Mouse (Mus musculus): ENCODE data around the gene Ptpra. TPM values are rescaled to one million over a fixed set of nuclear protein-coding genes. Genes with fewer than 3 reads are reported as not detected.

The Ptpra gene
- total and polyA plus RNA-seq, 3 experiments = 38.5 to 73.3 (median 40.4) TPM

DNA sequence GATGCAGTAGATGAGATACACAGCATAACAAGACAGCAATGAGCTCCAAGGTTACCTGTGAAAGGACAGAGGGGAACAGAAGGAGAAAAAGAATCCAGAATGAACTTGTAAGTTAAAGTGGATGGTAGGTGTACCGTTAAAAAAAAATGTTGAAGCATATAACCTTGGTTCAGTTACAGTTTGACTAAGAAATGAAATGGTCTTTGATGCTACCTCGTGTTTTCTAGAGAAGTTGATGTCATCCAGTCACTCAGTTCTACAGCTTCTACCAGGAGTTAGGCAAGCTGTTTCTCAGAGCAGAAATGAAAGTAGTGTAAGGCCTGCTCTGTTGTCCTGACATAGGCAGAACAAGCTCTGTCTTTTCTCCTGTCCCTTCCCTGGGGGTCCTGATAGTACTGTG, 79.2 kb downstream of the Ptpra start:
- peak; percentile 41 for DNase-seq (ENCODE audit: extremely low read depth)
- dilution Hi-C loops (cut with MboI; ENCODE audit: extremely low pct_ligation_motif_present, extremely low pct_unique_long_range_greater_than_20kb, low sequenced_read_pairs) (no loop called here), in situ Hi-C loops (cut with MboI; ENCODE audit: low pct_ligation_motif_present, low pct_unique_long_range_greater_than_20kb, low sequenced_read_pairs) (no loop called here)
- Histone ChIP-seq H3K4me2 (ENCODE audit: insufficient read depth, low read depth, poor library complexity, severe bottlenecking) (0 out of 2 replicates have a peak overlapping the region, but pooled peaks have one; percentile 72), H3K36me3 (replicated peaks in 1 of 2; ENCODE audit: control insufficient read depth in 1 of 2, insufficient read depth in 1 of 2, low read length in 1 of 2) (peaks cover 12 to 58% of the 10 kb centered on the region in 2 experiments), H3K27ac (ENCODE audit: insufficient read depth, low read depth) (peak overlapping the region; percentile 38), H3K9me3 (replicated peaks; ENCODE audit: low read length) (no peaks in the 10 kb centered on the region), H3K4me1 (ENCODE audit: control insufficient read depth in 1 of 2, insufficient read depth in 2 of 2) (peaks cover 18 to 54% of the 10 kb centered on the region in 2 experiments), H3K9ac (ENCODE audit: insufficient read depth, low read depth) (no peak overlapping the region), H3K79me2 (replicated peaks; ENCODE audit: control insufficient read depth, extremely low read depth, insufficient read depth, poor library complexity, severe bottlenecking) (no peaks in the 10 kb centered on the region), H3K27me3 (replicated peaks) (no peaks in the 10 kb centered on the region), H3K4me3 (replicated peaks in 1 of 3; ENCODE audit: low read depth in 2 of 3, low read length in 2 of 3, poor library complexity in 1 of 3) (no peak overlapping the region)
- TF ChIP-seq E2F4 (IDR thresholded peaks at IDR 0.05; ENCODE audit: insufficient replicate concordance, low read depth, low read length) = no peak
- no peak for TF ChIP-seq ETS1 (conservative IDR thresholded peaks at IDR 0.05; ENCODE audit: low read depth, low read length)
- peak; percentile 26; the same call in 1 of the 2 replicates for TF ChIP-seq IRF4 (IDR thresholded peaks at IDR 0.05; ENCODE audit: low read depth, low read length)
- TF ChIP-seq MAFK (IDR thresholded peaks at IDR 0.05; ENCODE audit: insufficient replicate concordance, low read length) = no peak
- no peak for TF ChIP-seq ELF1 (IDR thresholded peaks at IDR 0.05; ENCODE audit: low read depth, low read length)
- no peak for TF ChIP-seq HCFC1 (IDR thresholded peaks at IDR 0.05; ENCODE audit: low read depth, low read length)
- no peak for TF ChIP-seq TBP (conservative IDR thresholded peaks at IDR 0.05; ENCODE audit: low read depth, low read length)
- TF ChIP-seq EP300 (IDR thresholded peaks at IDR 0.05; ENCODE audit: low read length) = peak; percentile 50; the same call in 1 of the 2 replicates
- no peak for TF ChIP-seq MEF2A (IDR thresholded peaks at IDR 0.05; ENCODE audit: borderline replicate concordance, low read depth, low read length)
- no peak for TF ChIP-seq MYC (IDR thresholded peaks at IDR 0.05; ENCODE audit: low read depth, low read length)
- TF ChIP-seq JUN (IDR thresholded peaks at IDR 0.05; ENCODE audit: insufficient read depth, low read depth, low read length) = peak; percentile 53; the same call in 1 of the 2 replicates
- TF ChIP-seq USF2 (conservative IDR thresholded peaks at IDR 0.05; ENCODE audit: low read depth, low read length) = no peak
- TF ChIP-seq MAZ (IDR thresholded peaks at IDR 0.05; ENCODE audit: low read depth, low read length) = no peak
- no peak for TF ChIP-seq CTCF (conservative IDR thresholded peaks at IDR 0.05 in 1 of 2, IDR thresholded peaks at IDR 0.05 in 1 of 2; ENCODE audit: low read depth in 2 of 2, low read length in 2 of 2)
- TF ChIP-seq RAD21 (IDR thresholded peaks at IDR 0.05; ENCODE audit: low read depth, low read length) = no peak
- peak; percentile 72 for TF ChIP-seq ZNF384 (IDR thresholded peaks at IDR 0.05; ENCODE audit: low read depth, low read length)
- TF ChIP-seq SMC3 (IDR thresholded peaks at IDR 0.05; ENCODE audit: low read depth, low read length) = no peak
- TF ChIP-seq NELFE (IDR thresholded peaks at IDR 0.05; ENCODE audit: low read depth, low read length) = no peak
- TF ChIP-seq POLR2AphosphoS2 (IDR thresholded peaks at IDR 0.05; ENCODE audit: low read depth, low read length) = no peak
- TF ChIP-seq JUND (conservative IDR thresholded peaks at IDR 0.05; ENCODE audit: low read depth, low read length) = peak; percentile 58

DNA sequence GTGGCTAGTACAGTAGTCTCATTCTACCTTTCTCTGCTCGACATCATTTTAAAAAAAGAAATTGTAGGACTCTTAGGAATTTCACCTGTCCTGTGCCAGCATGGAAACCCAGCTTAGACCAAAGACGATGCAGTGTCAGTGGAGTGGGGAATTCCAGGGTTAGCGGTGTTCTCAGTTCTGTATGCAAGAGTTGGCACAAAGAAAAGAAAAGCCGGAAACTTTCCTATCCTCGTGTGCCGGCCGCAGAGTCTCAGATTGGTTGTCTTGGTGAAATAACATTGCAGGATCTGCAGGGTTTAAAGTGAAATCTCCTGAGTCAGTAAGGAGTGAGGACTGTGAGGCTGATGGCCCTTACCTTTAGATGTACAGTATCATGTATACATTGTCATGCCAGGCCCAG, 79.8 kb downstream of the Ptpra start:
- H3K4me2 ChIP-seq (ENCODE audit: insufficient read depth, low read depth, poor library complexity, severe bottlenecking) = peak overlapping the region; percentile 72
- peaks cover 10 to 53% of the 10 kb centered on the region in 2 experiments for H3K36me3 ChIP-seq (replicated peaks in 1 of 2; ENCODE audit: control insufficient read depth in 1 of 2, insufficient read depth in 1 of 2, low read length in 1 of 2)
- peak; percentile 64 for TF ChIP-seq BHLHE40 (IDR thresholded peaks at IDR 0.05; ENCODE audit: low read depth, low read length)
- 0 out of 2 replicates have a peak, but pooled peaks have one; percentile 33 for TF ChIP-seq MAFK (IDR thresholded peaks at IDR 0.05; ENCODE audit: insufficient replicate concordance, low read length)
- no peak for TF ChIP-seq KAT2A (IDR thresholded peaks at IDR 0.05; ENCODE audit: insufficient replicate concordance, low read length)
- no peak for TF ChIP-seq SMC3 (IDR thresholded peaks at IDR 0.05; ENCODE audit: low read depth, low read length)
- peak; percentile 18; the same call in 1 of the 2 replicates for TF ChIP-seq MXI1 (IDR thresholded peaks at IDR 0.05; ENCODE audit: low read depth, low read length)
- TF ChIP-seq POLR2A (IDR thresholded peaks at IDR 0.05; ENCODE audit: low read depth, low read length) = no peak
- TF ChIP-seq MYC (IDR thresholded peaks at IDR 0.05; ENCODE audit: low read depth, low read length) = peak; percentile 55; the same call in 1 of the 2 replicates
- no peak for TF ChIP-seq TBP (conservative IDR thresholded peaks at IDR 0.05; ENCODE audit: low read depth, low read length)
- TF ChIP-seq MEF2A (IDR thresholded peaks at IDR 0.05; ENCODE audit: borderline replicate concordance, low read depth, low read length) = 0 out of 2 replicates have a peak, but pooled peaks have one; percentile 28
- TF ChIP-seq ETS1 (conservative IDR thresholded peaks at IDR 0.05; ENCODE audit: low read depth, low read length) = peak; percentile 47
- TF ChIP-seq JUND (conservative IDR thresholded peaks at IDR 0.05; ENCODE audit: low read depth, low read length) = no peak
- no peak for TF ChIP-seq PAX5 (IDR thresholded peaks at IDR 0.05; ENCODE audit: low read length)
- no peak for TF ChIP-seq CHD1 (IDR thresholded peaks at IDR 0.05; ENCODE audit: low read depth, low read length)
- TF ChIP-seq EP300 (IDR thresholded peaks at IDR 0.05; ENCODE audit: low read length) = peak; percentile 63
- TF ChIP-seq RAD21 (IDR thresholded peaks at IDR 0.05; ENCODE audit: low read depth, low read length) = no peak
- TF ChIP-seq CTCF (conservative IDR thresholded peaks at IDR 0.05 in 1 of 2, IDR thresholded peaks at IDR 0.05 in 1 of 2; ENCODE audit: low read depth in 2 of 2, low read length in 2 of 2) = no peak
- peak; percentile 65; the same call in 1 of the 2 replicates for TF ChIP-seq IRF4 (IDR thresholded peaks at IDR 0.05; ENCODE audit: low read depth, low read length)
- no peak for TF ChIP-seq NELFE (IDR thresholded peaks at IDR 0.05; ENCODE audit: low read depth, low read length)
- TF ChIP-seq MAX (IDR thresholded peaks at IDR 0.05; ENCODE audit: low read length) = peak; percentile 43; the same call in 1 of the 2 replicates
- no peak for TF ChIP-seq UBTF (IDR thresholded peaks at IDR 0.05; ENCODE audit: low read depth, low read length)
- TF ChIP-seq ZC3H11A (IDR thresholded peaks at IDR 0.05; ENCODE audit: low read depth, low read length) = no peak
- TF ChIP-seq ZKSCAN1 (IDR thresholded peaks at IDR 0.05; ENCODE audit: borderline replicate concordance, low read depth, low read length) = no peak

More for the DNA sequence above, 79.8 kb downstream of the Ptpra start:
- Histone ChIP-seq H3K9me3 (replicated peaks; ENCODE audit: low read length) (no peaks in the 10 kb centered on the region), H3K4me3 (replicated peaks in 1 of 3; ENCODE audit: low read depth in 2 of 3, low read length in 2 of 3, poor library complexity in 1 of 3) (no peak overlapping the region), H3K9ac (ENCODE audit: insufficient read depth, low read depth) (peak overlapping the region; percentile 40), H3K4me1 (ENCODE audit: control insufficient read depth in 1 of 2, insufficient read depth in 2 of 2) (peaks cover 18 to 60% of the 10 kb centered on the region in 2 experiments), H3K27ac (ENCODE audit: insufficient read depth, low read depth) (peak overlapping the region; percentile 38), H3K79me2 (replicated peaks; ENCODE audit: control insufficient read depth, extremely low read depth, insufficient read depth, poor library complexity, severe bottlenecking) (no peaks in the 10 kb centered on the region), H3K27me3 (replicated peaks) (no peaks in the 10 kb centered on the region)
- DNase-seq (ENCODE audit: extremely low read depth) = peak; percentile 49
- dilution Hi-C loops (cut with MboI; ENCODE audit: extremely low pct_ligation_motif_present, extremely low pct_unique_long_range_greater_than_20kb, low sequenced_read_pairs) = no loop called here
- in situ Hi-C loops (cut with MboI; ENCODE audit: low pct_ligation_motif_present, low pct_unique_long_range_greater_than_20kb, low sequenced_read_pairs) = no loop called here

Data from CH12.LX (cell line).